Mouse (Mus musculus) CH12.LX (cell line): ENCODE data around the gene Wnt10b.

Source experiments
- CTCF ChIP-seq, 2 experiments: IDR thresholded peaks in 1 of 2; conservative IDR thresholded peaks in 1 of 2; 2 replicates each; pipeline ENCODE4 v1.5.1; 2011 to 2012; ENCODE audit warnings: low read depth in 2 of 2, low read length in 2 of 2, improper control_type of control experiment in 1 of 2, inconsistent platforms in 1 of 2, mild to moderate bottlenecking in 1 of 2, moderate library complexity in 1 of 2
- MAZ ChIP-seq: IDR thresholded peaks from 2 replicates; pipeline ENCODE4 v1.6.1; 2012; ENCODE audit warnings: low read depth, mild to moderate bottlenecking, inconsistent platforms, low read length, improper control_type of control experiment, moderate library complexity
- POLR2A ChIP-seq: IDR thresholded peaks from 2 replicates; pipeline ENCODE4 v1.6.1; 2011; ENCODE audit warnings: low read depth, mild to moderate bottlenecking, improper control_type of control experiment, low read length
- USF1 ChIP-seq: IDR thresholded peaks from 2 replicates; pipeline ENCODE4 v1.6.1; 2014; ENCODE audit warnings: low read depth, mild to moderate bottlenecking, inconsistent platforms, low read length, improper control_type of control experiment
- ZNF384 ChIP-seq: IDR thresholded peaks from 2 replicates; pipeline ENCODE4 v1.6.1; 2012; ENCODE audit warnings: low read depth, low read length, improper control_type of control experiment, inconsistent platforms

DNA sequence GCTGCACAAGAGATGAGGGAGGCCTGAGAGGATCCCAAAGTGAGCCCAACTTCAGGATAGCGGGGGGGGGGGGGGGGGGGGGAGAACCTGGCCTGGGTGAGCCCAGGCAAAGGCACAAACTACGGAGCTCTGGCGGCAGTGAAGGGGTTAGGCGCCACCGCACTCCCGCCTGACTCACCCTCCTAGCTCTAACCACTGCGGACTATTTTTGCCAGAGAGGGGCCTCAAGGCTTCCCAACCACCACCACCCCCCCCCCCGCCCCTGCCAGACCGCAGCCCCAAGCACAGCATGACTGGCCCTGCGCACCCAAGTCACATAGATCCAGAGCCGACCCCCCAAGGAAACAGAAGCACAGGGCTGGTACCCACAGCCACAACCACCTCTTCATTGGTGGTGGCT is 856 bp upstream of the Wnt10b start:
- TF ChIP-seq POLR2A (no peak), ZNF384 (no peak), USF1 (no peak), CTCF (conservative IDR thresholded peaks at IDR 0.05 in 1 of 2, IDR thresholded peaks at IDR 0.05 in 1 of 2; ENCODE audit: low read depth in 2 of 2, low read length in 2 of 2) (no peak), MAZ (no peak)
